Mouse (Mus musculus) thymus, postnatal 4 days (tissue): ENCODE results near the gene Kctd7.

Source experiments
- DNase-seq: peaks from one replicate; pipeline ENCODE4 v3.0.0; 2021

The Kctd7 gene

DNA sequence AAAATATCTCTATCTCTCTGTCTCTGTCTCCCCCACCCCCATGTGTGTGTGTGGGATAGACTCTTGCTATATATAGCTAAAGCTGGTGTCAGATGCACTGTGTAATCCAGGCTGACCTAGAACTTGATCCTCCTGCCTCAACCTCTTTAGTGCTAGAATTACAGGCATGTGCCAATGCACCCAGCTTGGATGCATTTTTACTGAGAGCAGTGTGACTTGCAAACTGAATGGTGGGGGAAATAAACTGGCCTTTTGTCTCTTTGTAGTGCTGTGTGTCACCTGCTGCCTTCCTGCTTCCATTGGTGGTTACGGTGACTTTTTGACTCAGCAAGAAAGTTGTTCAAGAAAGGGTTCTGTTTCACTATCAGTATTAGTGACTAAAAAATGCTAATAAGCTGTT is 51.6 kb downstream of the Kctd7 start:
- no peak for DNase-seq

DNA sequence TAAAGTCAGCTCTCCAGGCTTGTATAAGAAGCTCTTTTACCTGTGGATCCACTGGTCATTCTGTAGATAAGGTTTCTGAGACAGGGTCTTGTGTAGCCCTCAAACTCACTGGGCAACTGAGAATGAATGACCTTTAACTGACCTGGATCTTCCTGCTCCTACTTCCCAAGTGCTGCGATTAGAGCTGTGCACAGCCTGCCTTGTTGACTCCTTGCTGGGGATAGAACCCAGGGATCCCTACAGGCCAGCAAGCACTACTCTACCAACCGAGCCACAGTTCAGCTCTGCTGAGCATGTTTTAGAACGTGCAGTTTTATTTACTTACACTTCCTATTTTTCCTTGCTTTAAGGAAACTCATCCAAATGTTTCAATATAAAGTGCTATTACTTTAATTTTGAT is 52.8 kb downstream of the Kctd7 start:
- no peak for DNase-seq

DNA sequence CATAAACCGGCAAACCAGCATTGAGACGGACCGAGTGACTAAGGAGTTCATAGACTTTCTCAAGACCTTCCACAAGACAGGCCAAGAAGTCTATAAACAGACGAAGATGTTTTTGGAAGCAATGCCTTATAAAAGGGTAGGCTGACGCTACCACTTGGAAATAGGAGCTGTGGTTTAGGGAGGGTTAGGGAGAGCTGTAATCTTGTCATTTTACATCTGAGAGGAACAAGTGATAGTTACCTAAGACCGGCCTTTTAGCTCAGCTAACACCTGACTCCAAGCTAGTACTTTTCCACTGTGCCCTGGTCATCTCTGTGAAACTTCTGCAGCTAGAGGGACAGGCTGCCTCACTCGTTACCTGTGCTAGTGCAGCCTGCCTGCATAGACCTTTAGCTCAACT is 53.3 kb downstream of the Kctd7 start:
- no peak for DNase-seq

DNA sequence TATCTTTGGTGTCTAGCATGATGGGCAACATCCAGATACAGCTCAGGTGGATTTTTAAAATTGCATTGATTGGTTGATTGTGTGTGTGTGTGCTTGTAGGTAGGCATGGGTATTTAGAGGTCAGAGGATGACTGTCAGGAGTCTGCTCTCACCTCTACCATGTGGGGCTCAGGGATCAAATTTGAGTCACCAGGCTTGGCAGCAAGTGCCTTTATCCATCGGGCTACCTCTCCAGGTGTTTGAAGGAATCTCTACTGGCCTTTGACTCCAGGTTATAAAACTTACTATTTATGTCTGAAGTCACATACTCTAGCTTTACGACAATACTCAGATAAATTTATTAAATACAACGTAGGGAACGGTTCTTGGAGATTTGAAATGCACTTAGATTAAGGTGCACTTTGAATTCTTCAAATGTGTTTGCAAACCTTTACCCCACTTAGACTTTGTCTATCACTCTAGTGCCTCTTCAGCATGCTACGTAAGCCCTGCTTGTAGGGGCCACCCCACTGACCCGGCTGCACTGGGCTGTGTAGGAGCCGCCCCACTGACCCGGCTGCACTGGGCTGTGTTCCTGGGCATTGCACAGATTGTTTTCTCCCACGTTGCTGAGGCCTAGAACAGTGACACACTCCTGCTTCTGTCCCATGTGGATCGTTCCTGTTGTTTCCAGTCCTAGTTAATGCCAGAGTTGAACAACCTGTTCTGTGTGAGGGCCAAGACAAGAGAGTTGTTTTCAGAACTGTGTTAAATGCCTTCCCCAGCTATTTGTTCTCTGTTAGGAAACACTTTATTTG is 55.8 kb downstream of the Kctd7 start:
- no peak for DNase-seq

DNA sequence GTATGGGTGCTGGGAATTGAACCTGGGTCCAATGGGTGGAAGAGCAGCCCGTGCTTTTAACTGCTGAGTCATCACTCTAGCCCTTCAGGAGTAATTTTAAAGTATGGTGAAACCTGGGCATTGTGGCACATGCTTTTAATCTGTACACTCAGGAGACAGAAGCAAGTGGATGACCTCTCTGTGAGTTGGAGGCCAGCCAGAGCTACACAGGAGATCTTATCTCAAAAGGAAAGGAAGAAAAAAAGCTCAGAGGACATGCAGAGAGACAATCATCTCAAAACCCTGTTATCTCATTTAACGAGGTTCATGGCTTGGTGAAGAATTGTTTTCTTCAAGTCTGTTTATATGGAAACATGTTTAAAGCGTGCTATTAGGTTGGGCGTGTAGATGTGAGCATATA is 59.3 kb downstream of the Kctd7 start:
- no peak for DNase-seq

DNA sequence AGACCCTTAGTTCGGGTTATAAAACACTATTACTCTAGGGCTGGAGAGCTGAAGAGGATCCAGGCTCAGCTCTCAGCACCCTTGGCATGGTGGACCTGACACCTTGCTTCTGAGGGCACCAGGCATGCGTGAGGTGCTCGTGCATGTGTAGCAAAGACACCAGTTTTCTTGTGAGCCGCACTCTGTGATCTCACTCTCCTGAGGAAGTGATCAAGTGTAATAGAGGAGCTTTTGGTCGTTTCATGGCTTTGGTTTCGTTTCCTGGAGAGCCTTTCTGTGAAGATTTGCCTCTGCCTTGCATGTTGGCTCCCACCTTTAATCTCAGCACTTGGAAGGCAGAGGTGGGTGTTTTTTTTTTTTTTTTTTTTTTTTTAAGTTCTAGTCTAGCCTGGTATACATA is 59.9 kb downstream of the Kctd7 start:
- no peak for DNase-seq
